Mouse (Mus musculus) midbrain, embryonic 11.5 days (tissue): ENCODE measurements around the gene Primpol. TPM values are rescaled to one million over a fixed set of nuclear protein-coding genes. Genes with fewer than 3 reads are reported as not detected.

ENCODE experiments used
- ATAC-seq: fragments of 200-750 bp; cut with Nextera tagmentation; 2 replicates; pipeline ENCODE4 v1.8.0; 2017; ENCODE audit warnings: moderate TSS enrichment, moderate library complexity; ENCODE audit not compliant: low FRiP score
- DNase-seq: peaks from one replicate; pipeline ENCODE4 v3.0.0; 2015; ENCODE audit warnings: low spot score; ENCODE audit errors: missing footprints
- H3K27ac ChIP-seq: fragments of 300-500 bp; sonication (generic); 2 replicates; pipeline ENCODE4 v1.5.1; 2014; ENCODE audit warnings: low read depth, low read length
- H3K27me3 ChIP-seq: fragments of 300-500 bp; sonication (generic); 2 replicates; pipeline ENCODE4 v1.6.1; 2014; ENCODE audit warnings: mild to moderate bottlenecking, low read length, moderate library complexity, mixed read lengths; ENCODE audit not compliant: control insufficient read depth, insufficient read depth
- H3K36me3 ChIP-seq: fragments of 300-500 bp; sonication (generic); 2 replicates; pipeline ENCODE4 v1.6.1; 2014; ENCODE audit warnings: mild to moderate bottlenecking, low read length, moderate library complexity, mixed read lengths; ENCODE audit not compliant: control insufficient read depth, insufficient read depth
- H3K4me1 ChIP-seq: fragments of 300-500 bp; sonication (generic); 2 replicates; pipeline ENCODE4 v1.6.1; 2014; ENCODE audit warnings: low read length; ENCODE audit not compliant: control insufficient read depth, insufficient read depth
- H3K4me2 ChIP-seq: fragments of 300-500 bp; sonication (generic); 2 replicates; pipeline ENCODE4 v1.6.1; 2014; ENCODE audit warnings: mild to moderate bottlenecking, moderate library complexity
- H3K4me3 ChIP-seq: fragments of 300-500 bp; sonication (generic); 2 replicates; pipeline ENCODE4 v1.5.1; 2014; ENCODE audit warnings: low read depth, low read length
- H3K9ac ChIP-seq: fragments of 300-500 bp; sonication (generic); 2 replicates; pipeline ENCODE4 v1.6.1; 2014; ENCODE audit warnings: low read length
- H3K9me3 ChIP-seq: fragments of 300-500 bp; sonication (generic); 2 replicates; pipeline ENCODE4 v1.6.1; 2016; ENCODE audit warnings: low read length; ENCODE audit not compliant: control insufficient read depth
- WGBS: fragments of 180-500 bp; shearing (Covaris S2); extraction: QIAGEN DNeasy Blood & Tissue Kit; methylation state at CpG from one replicate; pipeline ENCODE4 v1.1.7; 2014; 5-methylcytosine and 5-hydroxymethylcytosine counted together
- polyA plus RNA-seq: library from polyadenylated mRNA; unstranded; fragments of >200 nt; fragmentation: Nextera tagmentation; extraction: Ambion mirVana; gene quantifications from 2 replicates; pipeline ENCODE4 v1.2.1, GENCODE M21; 2014

The Primpol gene
- polyA plus RNA-seq, 1 experiment from 2014 or later = 8.6 TPM

DNA sequence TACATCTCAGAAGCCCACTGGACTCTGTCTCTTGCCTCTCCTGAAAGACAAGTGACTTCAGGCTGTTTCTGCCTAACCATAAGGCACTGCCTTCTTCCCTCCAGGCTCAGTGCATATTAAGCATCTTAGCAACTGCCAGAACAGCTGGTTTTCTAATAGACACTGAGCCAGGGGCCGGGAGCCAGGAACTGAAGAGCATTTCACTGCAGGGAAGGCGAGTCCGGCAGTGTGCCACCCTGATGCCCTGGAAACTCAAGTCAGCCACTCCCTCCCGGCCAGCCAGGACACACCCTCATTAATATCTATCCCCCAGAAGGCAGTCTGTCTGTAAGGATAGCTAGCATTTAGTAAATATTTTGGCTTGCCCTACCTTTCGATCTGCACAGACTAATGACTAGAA lies 77.3 kb downstream of the Primpol start:
- H3K4me1 ChIP-seq = no peaks in the 10 kb centered on the region
- H3K4me2 ChIP-seq = no peak overlapping the region
- H3K36me3 ChIP-seq = no peaks in the 10 kb centered on the region
- no peaks in the 10 kb centered on the region for H3K27me3 ChIP-seq
- H3K27ac ChIP-seq = no peak overlapping the region
- no peak overlapping the region for H3K9ac ChIP-seq
- H3K4me3 ChIP-seq = no peak overlapping the region
- 77% methylated on average over 5 of the region's 5 CpGs for WGBS
- no peaks in the 10 kb centered on the region for H3K9me3 ChIP-seq
- ATAC-seq = no peak
- DNase-seq = no peak

GRCm38 (mm10) chr8:46533926-46534325 lies 83.1 kb downstream of the Primpol start:
- no peak overlapping the region for H3K27ac ChIP-seq
- 88% methylated on average over 7 of the region's 7 CpGs for WGBS
- no peaks in the 10 kb centered on the region for H3K36me3 ChIP-seq
- no peaks in the 10 kb centered on the region for H3K27me3 ChIP-seq
- no peak for ATAC-seq
- H3K9me3 ChIP-seq = no peaks in the 10 kb centered on the region
- H3K9ac ChIP-seq = no peak overlapping the region
- no peak overlapping the region for H3K4me2 ChIP-seq
- DNase-seq = no peak
- H3K4me3 ChIP-seq = no peak overlapping the region
- H3K4me1 ChIP-seq = no peaks in the 10 kb centered on the region

GRCm38 (mm10) chr8:46530541-46530940 lies 86.5 kb downstream of the Primpol start:
- Histone ChIP-seq H3K27me3 (no peaks in the 10 kb centered on the region), H3K9ac (no peak overlapping the region), H3K4me2 (no peak overlapping the region), H3K9me3 (no peaks in the 10 kb centered on the region), H3K4me3 (no peak overlapping the region), H3K27ac (no peak overlapping the region), H3K4me1 (no peaks in the 10 kb centered on the region), H3K36me3 (no peaks in the 10 kb centered on the region)
- WGBS = 60% methylated on average over 4 of the region's 4 CpGs
- DNase-seq = no peak
- no peak for ATAC-seq

DNA sequence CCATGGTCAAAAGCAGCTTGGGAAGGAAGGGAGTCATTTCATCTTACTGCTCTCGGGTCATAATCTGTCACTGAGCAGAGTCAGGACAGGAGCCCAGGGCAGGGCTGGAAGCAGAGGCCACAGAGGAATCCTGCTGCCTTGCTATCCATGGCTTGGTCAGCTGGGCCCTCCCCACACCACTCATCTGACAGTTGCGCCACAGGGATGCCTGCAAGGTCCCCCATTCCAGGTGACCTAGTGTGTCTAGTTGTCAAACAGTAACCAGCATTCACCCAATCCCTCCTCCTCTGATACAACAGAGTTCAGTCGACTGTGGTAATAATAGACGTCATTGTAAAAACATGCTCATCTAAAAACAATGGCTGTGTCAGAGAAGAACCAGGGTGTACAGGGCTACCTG lies 87.5 kb downstream of the Primpol start:
- H3K9ac ChIP-seq = no peak overlapping the region
- H3K9me3 ChIP-seq = no peaks in the 10 kb centered on the region
- H3K4me3 ChIP-seq = no peak overlapping the region
- H3K4me1 ChIP-seq = no peaks in the 10 kb centered on the region
- H3K27ac ChIP-seq = no peak overlapping the region
- H3K4me2 ChIP-seq = no peak overlapping the region
- WGBS = 74% methylated on average over 4 of the region's 4 CpGs
- no peak for ATAC-seq
- H3K36me3 ChIP-seq = no peaks in the 10 kb centered on the region
- no peaks in the 10 kb centered on the region for H3K27me3 ChIP-seq
- no peak for DNase-seq

DNA sequence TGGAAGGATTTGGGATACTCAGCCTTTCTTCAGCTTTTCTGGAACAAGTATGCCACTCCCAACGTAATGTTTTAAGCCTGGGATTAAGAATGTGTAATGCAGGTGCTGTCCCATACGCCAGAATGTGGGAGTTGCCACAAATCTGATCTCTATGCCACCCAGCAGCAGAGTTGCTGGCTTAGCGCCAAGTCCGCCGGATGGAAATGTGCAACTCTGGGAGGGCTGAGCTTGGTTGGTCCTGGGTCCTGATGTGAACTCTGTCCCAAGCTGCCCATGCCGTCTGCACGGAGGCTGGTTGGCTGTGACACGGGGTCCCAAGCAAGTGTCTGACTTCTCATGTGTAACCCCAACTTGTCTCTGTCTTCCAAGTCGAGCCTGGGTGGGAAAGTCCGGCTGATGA lies 90.2 kb downstream of the Primpol start:
- DNase-seq = no peak
- no peaks in the 10 kb centered on the region for H3K36me3 ChIP-seq
- H3K4me1 ChIP-seq = no peaks in the 10 kb centered on the region
- no peak for ATAC-seq
- H3K27me3 ChIP-seq = no peaks in the 10 kb centered on the region
- WGBS = 87% methylated on average over 10 of the region's 10 CpGs
- H3K9ac ChIP-seq = no peak overlapping the region
- no peak overlapping the region for H3K4me2 ChIP-seq
- H3K4me3 ChIP-seq = no peak overlapping the region
- no peaks in the 10 kb centered on the region for H3K9me3 ChIP-seq
- no peak overlapping the region for H3K27ac ChIP-seq

- Histone ChIP-seq H3K9me3 (no peaks in the 10 kb centered on the region), H3K4me1 (no peaks in the 10 kb centered on the region), H3K4me2 (no peak overlapping the region), H3K4me3 (no peak overlapping the region), H3K27me3 (no peaks in the 10 kb centered on the region), H3K27ac (no peak overlapping the region), H3K36me3 (no peaks in the 10 kb centered on the region), H3K9ac (no peak overlapping the region)
- no peak for ATAC-seq
- WGBS = 90% methylated on average over 8 of the region's 8 CpGs
- no peak for DNase-seq
Observed at GRCm38 (mm10) chr8:46526098-46526497, 90.9 kb downstream of the Primpol start.

Other genes with a start within 250 kb of the Primpol start
- gene Acsl1, start 146.2 kb downstream of the Primpol start, polyA plus RNA-seq = 9.0 and 9.6 TPM in 2 replicates
- gene Cenpu, start 65.2 kb downstream of the Primpol start, polyA plus RNA-seq = 32.6 and 35.3 TPM in 2 replicates
- 151 and 165 TPM in 2 replicates for gene Casp3, start 79 bp upstream of the Primpol start, polyA plus RNA-seq
- 9.2 and 11.1 TPM in 2 replicates for gene Irf2, start 122.5 kb upstream of the Primpol start, polyA plus RNA-seq